Mouse (Mus musculus) megakaryocyte, embryonic 14.5 days (primary cell): Measurements from ENCODE around the gene Emp1. TPM values are rescaled to one million over a fixed set of nuclear protein-coding genes. Genes with fewer than 3 reads are reported as not detected.

Experiments used
- H3K27me3 ChIP-seq: replicated peaks from 2 replicates; pipeline ENCODE3; 2012; ENCODE audit warnings: inconsistent platforms
- H3K36me3 ChIP-seq: replicated peaks from 2 replicates; pipeline ENCODE3; 2012; ENCODE audit warnings: low read length, inconsistent platforms, mixed read lengths
- H3K4me1 ChIP-seq: 2 replicates; pipeline ENCODE4 v1.6.1; 2012; ENCODE audit warnings: inconsistent platforms
- H3K4me3 ChIP-seq: replicated peaks from 2 replicates; pipeline ENCODE3; 2012; ENCODE audit warnings: moderate library complexity, mild to moderate bottlenecking, inconsistent platforms
- H3K9me3 ChIP-seq: 2 replicates; pipeline ENCODE4 v1.6.1; 2012; ENCODE audit warnings: inconsistent platforms
- FLI1 ChIP-seq: IDR thresholded peaks from 2 replicates; pipeline ENCODE4 v1.6.1; 2012; ENCODE audit warnings: low read length, inconsistent platforms, mixed read lengths
- GATA1 ChIP-seq: IDR thresholded peaks from 3 replicates; pipeline ENCODE4 v1.6.1; 2012; ENCODE audit warnings: mixed read lengths, low read length, inconsistent platforms, borderline replicate concordance
- polyA plus RNA-seq: library from polyadenylated mRNA; stranded (reverse); fragments of >175 nt; gene quantifications from 2 replicates; pipeline ENCODE4 v1.2.3, GENCODE M21; 2012; ENCODE audit warnings: low replicate concordance; ENCODE audit not compliant: insufficient read depth

The Emp1 gene
- polyA plus RNA-seq, 1 experiment = 0.97 TPM

GRCm38 (mm10) chr6:135375818-135376217 lies 13.5 kb downstream of the Emp1 start:
- peaks cover 17% of the 10 kb centered on the region for H3K4me1 ChIP-seq
- TF ChIP-seq FLI1 (no peak), GATA1 (no peak)
- peaks cover 49% of the 10 kb centered on the region for H3K27me3 ChIP-seq
- no peaks in the 10 kb centered on the region for H3K9me3 ChIP-seq
- H3K4me3 ChIP-seq = no peak overlapping the region
- no peaks in the 10 kb centered on the region for H3K36me3 ChIP-seq

DNA sequence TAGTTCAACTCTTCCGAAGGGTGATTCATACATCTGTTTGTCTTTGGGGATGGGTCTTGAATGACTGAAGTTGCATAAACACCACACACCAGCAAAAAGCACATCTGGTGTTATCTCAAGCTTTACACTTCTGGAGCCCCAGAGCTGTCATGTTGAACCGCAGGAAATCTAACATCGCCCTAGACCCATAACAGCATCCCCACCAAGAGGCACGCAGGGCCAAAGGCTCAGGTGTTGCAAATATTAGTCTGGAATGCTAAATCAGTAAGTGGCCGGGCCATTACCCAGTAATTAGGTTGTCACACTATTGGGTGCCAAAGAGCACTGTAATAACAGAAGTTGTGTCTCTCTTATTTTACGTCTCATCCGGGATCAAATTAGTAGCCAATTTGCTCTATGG lies 13.9 kb downstream of the Emp1 start:
- peaks cover 1% of the 10 kb centered on the region for H3K36me3 ChIP-seq
- TF ChIP-seq GATA1 (no peak), FLI1 (no peak)
- peaks cover 44% of the 10 kb centered on the region for H3K27me3 ChIP-seq

GRCm38 (mm10) chr6:135377583-135378319 lies 15.4 kb downstream of the Emp1 start:
- Histone ChIP-seq H3K27me3 (peaks cover 39% of the 10 kb centered on the region), H3K9me3 (no peaks in the 10 kb centered on the region), H3K4me3 (peak overlapping the region; percentile 4), H3K4me1 (peaks cover 12% of the 10 kb centered on the region), H3K36me3 (peaks cover 2% of the 10 kb centered on the region)
- TF ChIP-seq GATA1 (no peak), FLI1 (no peak)

More for the DNA sequence above, 13.9 kb downstream of the Emp1 start:
- Histone ChIP-seq H3K9me3 (no peaks in the 10 kb centered on the region), H3K4me1 (peaks cover 13% of the 10 kb centered on the region), H3K4me3 (no peak overlapping the region)

DNA sequence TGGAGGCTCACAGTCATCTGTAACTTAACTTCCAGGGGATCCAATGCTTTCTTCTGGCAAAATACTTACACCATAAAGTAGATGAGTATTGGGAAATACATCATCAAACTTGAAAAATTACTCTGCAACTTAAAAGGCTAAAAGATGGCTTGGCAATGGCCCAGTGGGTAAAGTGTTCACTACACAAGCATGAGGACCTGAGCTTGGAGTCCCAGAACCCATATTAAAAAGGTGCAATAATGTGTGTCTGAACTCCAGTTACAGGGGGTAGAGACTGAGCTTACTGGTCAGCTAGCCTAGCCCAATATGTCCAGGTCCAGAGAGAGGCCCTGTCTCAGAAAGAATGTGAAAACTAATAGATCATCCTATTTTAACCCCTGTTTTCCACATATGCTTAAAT lies 21.6 kb downstream of the Emp1 start:
- H3K4me3 ChIP-seq = no peak overlapping the region
- H3K9me3 ChIP-seq = no peaks in the 10 kb centered on the region
- no peak for TF ChIP-seq FLI1
- TF ChIP-seq GATA1 = no peak
- H3K36me3 ChIP-seq = peaks cover 2% of the 10 kb centered on the region
- peaks cover 10% of the 10 kb centered on the region for H3K4me1 ChIP-seq
- H3K27me3 ChIP-seq = peaks cover 11% of the 10 kb centered on the region

- TF ChIP-seq FLI1 = no peak
- no peak for TF ChIP-seq GATA1
- H3K27me3 ChIP-seq = peaks cover 3% of the 10 kb centered on the region
- peaks cover 2% of the 10 kb centered on the region for H3K36me3 ChIP-seq
Measured at GRCm38 (mm10) chr6:135385738-135386459, 23.6 kb downstream of the Emp1 start.

DNA sequence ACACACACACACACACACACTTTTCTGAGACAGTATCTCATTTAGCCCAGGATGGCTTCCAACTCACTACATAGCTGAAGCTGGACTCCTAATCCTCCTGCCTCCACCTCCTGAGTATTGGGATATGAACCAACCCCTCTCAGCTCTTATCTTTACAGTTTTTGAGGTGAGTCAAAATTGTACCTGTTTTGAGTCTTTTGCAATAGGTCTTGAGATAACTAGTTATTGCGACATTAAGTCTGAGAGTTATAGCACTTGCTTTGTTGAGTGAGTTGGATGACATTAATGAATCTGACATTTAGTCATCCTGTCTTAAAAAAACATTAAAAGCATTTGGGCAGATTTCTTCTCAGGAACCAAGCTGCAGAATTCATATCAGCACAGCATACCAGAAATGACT lies 25.3 kb downstream of the Emp1 start:
- H3K4me1 ChIP-seq = peaks cover 29% of the 10 kb centered on the region
- no peak overlapping the region for H3K4me3 ChIP-seq

More at GRCm38 (mm10) chr6:135385738-135386459, 23.6 kb downstream of the Emp1 start:
- Histone ChIP-seq H3K4me3 (no peak overlapping the region), H3K4me1 (peaks cover 23% of the 10 kb centered on the region), H3K9me3 (no peaks in the 10 kb centered on the region)

GRCm38 (mm10) chr6:135388711-135389110 lies 26.4 kb downstream of the Emp1 start:
- Histone ChIP-seq H3K9me3 (no peaks in the 10 kb centered on the region), H3K27me3 (peaks cover 10% of the 10 kb centered on the region), H3K4me3 (no peak overlapping the region), H3K36me3 (no peaks in the 10 kb centered on the region), H3K4me1 (peaks cover 29% of the 10 kb centered on the region)
- TF ChIP-seq FLI1 = no peak
- no peak for TF ChIP-seq GATA1

More for the DNA sequence above, 25.3 kb downstream of the Emp1 start:
- TF ChIP-seq GATA1 (no peak), FLI1 (no peak)
- Histone ChIP-seq H3K9me3 (no peaks in the 10 kb centered on the region), H3K36me3 (no peaks in the 10 kb centered on the region), H3K27me3 (peaks cover 10% of the 10 kb centered on the region)

DNA sequence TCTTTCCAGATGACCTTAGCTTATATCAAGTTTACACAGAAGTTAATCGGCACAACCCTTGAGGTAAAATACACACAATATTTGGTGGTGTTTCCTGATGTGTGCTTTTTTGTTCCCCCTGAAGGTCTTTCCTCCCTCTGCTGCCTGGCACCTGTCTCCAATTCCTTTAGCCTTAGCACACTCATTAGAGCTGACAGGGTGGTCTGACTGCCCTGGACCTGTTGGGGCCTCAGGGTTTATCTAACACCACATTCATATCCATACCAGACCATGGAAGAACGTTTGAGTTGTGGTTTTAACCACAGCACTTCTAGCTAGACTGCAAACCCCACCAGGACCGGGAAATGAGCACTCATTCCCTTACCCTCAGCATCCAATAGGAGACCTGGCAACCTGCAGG lies 28.1 kb downstream of the Emp1 start:
- H3K9me3 ChIP-seq = no peaks in the 10 kb centered on the region
- H3K4me1 ChIP-seq = peaks cover 29% of the 10 kb centered on the region
- TF ChIP-seq GATA1 = no peak
- no peak for TF ChIP-seq FLI1
- H3K36me3 ChIP-seq = no peaks in the 10 kb centered on the region
- H3K27me3 ChIP-seq = peaks cover 11% of the 10 kb centered on the region
- peak overlapping the region; percentile 78 for H3K4me3 ChIP-seq

DNA sequence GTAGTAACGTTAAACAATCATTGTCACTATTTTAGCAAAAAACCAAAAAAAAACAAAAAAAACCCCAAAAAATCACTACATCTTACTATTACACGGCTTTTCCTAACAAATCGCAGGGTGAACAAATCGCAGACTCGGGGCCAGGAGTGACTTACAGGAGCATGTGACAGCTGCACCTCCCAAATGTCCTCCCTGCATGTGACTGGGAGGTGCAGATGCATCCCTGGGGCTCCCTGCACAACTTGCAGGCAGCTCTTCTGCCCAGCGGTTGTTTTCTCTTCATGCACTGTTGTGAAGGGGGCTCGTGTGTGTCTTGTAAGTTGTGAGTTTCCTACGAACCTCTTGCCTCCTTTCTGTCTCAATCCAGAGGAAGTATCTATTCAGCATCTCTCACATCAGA lies 33.0 kb downstream of the Emp1 start:
- no peak overlapping the region for H3K4me3 ChIP-seq
- TF ChIP-seq FLI1 = no peak
- no peak for TF ChIP-seq GATA1
- H3K4me1 ChIP-seq = peaks cover 11% of the 10 kb centered on the region
- H3K9me3 ChIP-seq = no peaks in the 10 kb centered on the region
- H3K27me3 ChIP-seq = peaks cover 8% of the 10 kb centered on the region
- no peaks in the 10 kb centered on the region for H3K36me3 ChIP-seq

GRCm38 (mm10) chr6:135397089-135397488 lies 34.7 kb downstream of the Emp1 start:
- peaks cover 3% of the 10 kb centered on the region for H3K27me3 ChIP-seq
- no peaks in the 10 kb centered on the region for H3K36me3 ChIP-seq
- H3K9me3 ChIP-seq = no peaks in the 10 kb centered on the region
- H3K4me3 ChIP-seq = no peak overlapping the region
- no peak for TF ChIP-seq FLI1
- TF ChIP-seq GATA1 = no peak
- H3K4me1 ChIP-seq = no peaks in the 10 kb centered on the region
